Mouse (Mus musculus) heart, postnatal 14 days (tissue): ENCODE measurements around the gene Rfx2. TPM values are rescaled to one million over a fixed set of nuclear protein-coding genes. Genes with fewer than 3 reads are reported as not detected.

Experiments
- DNase-seq, 2 experiments: peaks; one replicate each; pipeline ENCODE4 v3.0.0; 2021 to 2022
- intact Hi-C: fragments of 180-260 bp; cut with DNase I; formaldehyde crosslinking; loops from one replicate; pipeline ENCODE4 v1.15.1; 2025
- total RNA-seq, 2 experiments: library from RNA; stranded (reverse); gene quantifications; 2 replicates each; pipeline ENCODE4 v1.2.3; 2021

Gene Rfx2
- total RNA-seq, 2 experiments from 2014 or later = 4.3 to 6.0 TPM

GRCm38 (mm10) chr17:56799276-56799675, 31.5 kb downstream of the Rfx2 start:
- no peak for DNase-seq
- intact Hi-C loops = no loop called here

DNA sequence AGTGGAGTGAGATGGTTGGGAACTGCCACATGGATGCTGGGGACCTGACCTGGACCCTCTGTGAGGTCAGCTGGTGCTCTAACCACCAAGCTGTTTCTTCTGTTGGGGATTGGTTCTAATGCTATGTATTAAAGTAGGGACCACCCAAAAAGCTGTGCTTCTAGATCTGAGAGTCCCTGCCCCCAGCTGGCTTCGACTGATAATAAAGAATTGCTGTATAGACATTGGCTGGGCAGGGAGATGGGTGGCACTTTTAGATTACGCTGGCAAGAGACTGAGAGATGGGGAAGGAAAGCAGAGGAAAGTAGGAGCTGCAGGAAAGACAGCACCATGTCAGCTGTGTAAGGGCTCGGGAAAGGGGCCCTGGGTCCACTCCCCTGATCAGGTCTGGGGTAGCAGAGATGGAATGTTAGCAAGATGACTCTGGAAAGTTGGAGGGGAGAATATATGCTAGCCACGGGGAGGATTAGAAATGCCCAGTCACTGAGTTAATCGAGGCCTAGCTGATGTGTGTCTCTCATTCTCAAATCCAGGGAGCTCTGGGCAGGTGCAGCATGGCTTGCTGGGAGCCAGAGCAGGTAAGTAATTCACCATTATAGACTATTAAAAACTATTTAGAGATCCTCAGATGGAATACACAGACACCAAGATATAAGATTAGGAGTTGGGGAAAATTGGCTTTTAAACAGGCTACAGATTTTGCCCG, 37.0 kb downstream of the Rfx2 start:
- no peak for DNase-seq
- intact Hi-C loops = no loop called here

GRCm38 (mm10) chr17:56792588-56792987, 38.2 kb downstream of the Rfx2 start:
- DNase-seq = no peak
- intact Hi-C loops = no loop called here

- DNase-seq = no peak
- intact Hi-C loops = no loop called here
Observed at GRCm38 (mm10) chr17:56789286-56789685, 41.5 kb downstream of the Rfx2 start.

GRCm38 (mm10) chr17:56788886-56789285, 41.9 kb downstream of the Rfx2 start:
- intact Hi-C loops = no loop called here
- no peak for DNase-seq

DNA sequence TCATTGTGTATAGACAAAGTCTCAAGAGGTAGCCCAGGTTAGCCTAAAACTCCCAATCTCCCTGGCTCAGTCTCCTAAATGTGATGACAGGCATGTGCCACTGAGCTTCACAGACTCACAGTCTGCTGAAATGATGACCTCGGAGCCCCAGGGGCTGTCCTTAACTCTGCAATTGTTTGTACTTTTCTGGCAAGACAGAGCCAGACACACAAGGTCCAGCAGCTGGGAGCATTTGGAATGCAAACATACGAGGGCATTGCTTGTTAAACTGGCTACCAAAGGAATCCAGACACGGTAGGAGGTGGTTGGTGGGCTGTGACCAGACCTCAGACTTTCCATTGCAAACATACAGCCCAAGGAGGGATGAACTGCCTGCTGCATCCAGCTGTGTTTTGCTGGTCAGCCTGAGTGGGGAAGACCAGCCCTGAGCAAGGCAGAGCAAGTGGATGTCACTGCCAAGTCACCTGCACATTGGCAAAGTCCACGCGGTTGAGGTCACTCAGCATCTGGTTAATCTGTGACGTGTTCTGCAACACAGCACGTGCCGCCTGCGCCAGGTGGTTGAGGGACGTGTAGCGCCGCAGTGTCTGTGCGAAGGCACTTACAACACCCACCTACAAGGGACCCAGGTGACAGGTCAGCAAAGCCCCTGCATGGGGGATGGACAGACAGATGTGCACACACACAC, 50.4 kb downstream of the Rfx2 start:
- intact Hi-C loops = no loop called here
- DNase-seq = no peak

GRCm38 (mm10) chr17:56778779-56779362, 51.9 kb downstream of the Rfx2 start:
- intact Hi-C loops = no loop called here
- DNase-seq = peak in 1 of 2 experiments; percentile 58

- intact Hi-C loops = no loop called here
- no peak for DNase-seq
Observed at GRCm38 (mm10) chr17:56777568-56777967, 53.2 kb downstream of the Rfx2 start.

DNA sequence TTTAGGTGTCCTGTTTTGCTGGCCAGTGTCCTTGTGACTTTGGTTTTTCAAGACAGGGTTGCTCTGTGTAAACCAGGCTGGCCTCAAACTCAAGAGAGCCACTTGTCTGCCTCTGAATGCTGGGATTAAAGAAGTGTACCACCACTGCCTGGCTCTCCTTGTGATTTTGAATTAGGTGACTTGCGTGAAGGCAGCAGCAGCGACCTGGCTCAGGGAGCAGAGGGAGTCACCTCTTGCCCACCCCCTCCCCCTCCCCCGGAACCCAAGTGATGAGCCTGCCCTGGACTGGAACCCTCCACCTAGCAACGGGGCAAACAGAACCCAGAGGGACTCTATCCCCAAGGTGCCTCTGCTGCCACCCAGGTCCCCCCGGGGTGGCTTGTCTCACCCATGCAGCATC, 60.9 kb downstream of the Rfx2 start, which contains the start of gene Prr22:
Prr22 (plus strand) TSS at position 301 of the 400 bp plus-strand sequence.
- no peak for DNase-seq
- intact Hi-C loops = no loop called here

DNA sequence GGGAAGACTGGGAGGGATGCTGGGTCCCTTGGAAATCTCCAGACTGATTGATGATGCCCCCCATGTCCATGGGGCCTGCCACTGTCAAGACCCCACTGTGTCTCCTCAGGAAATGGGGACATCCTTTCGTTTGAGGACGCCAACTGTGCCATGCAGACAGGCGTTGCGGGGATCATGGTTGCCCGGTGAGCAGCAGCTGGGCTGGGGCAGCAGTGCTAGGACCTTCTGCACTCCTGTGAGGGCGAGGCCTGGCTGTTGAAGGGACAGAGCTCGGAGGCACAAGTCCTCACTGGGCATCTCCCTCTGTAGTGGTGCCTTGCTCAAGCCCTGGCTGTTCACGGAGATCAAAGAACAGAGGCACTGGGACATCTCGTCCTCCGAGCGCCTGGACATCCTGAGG, 61.9 kb downstream of the Rfx2 start:
- intact Hi-C loops = no loop called here
- no peak for DNase-seq

DNA sequence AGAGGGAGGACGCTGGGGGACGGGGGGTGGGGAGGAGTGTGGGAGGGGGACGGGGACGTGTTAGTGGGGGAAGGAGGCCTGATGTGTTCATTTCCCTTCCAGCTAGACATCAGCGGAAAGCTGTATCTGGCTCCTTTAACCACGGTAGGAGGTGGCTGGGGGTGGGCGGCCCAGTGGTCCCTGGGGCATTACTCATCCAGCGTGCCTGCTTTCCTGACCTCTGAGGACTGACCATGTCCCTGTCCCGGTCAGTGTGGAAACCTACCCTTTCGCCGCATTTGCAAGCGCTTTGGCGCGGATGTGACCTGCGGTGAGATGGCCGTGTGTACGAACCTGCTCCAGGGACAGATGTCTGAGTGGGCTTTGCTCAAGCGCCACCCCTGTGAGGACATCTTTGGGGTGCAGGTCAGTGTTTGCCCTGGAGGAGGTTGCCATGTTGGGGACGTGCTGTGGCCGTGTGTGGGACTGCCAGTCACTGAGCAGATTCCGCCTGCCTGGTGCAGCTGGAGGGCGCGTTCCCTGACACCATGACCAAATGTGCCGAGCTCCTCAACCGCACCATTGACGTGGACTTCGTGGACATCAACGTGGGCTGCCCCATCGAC, 63.2 kb downstream of the Rfx2 start:
- DNase-seq = no peak
- intact Hi-C loops = no loop called here

DNA sequence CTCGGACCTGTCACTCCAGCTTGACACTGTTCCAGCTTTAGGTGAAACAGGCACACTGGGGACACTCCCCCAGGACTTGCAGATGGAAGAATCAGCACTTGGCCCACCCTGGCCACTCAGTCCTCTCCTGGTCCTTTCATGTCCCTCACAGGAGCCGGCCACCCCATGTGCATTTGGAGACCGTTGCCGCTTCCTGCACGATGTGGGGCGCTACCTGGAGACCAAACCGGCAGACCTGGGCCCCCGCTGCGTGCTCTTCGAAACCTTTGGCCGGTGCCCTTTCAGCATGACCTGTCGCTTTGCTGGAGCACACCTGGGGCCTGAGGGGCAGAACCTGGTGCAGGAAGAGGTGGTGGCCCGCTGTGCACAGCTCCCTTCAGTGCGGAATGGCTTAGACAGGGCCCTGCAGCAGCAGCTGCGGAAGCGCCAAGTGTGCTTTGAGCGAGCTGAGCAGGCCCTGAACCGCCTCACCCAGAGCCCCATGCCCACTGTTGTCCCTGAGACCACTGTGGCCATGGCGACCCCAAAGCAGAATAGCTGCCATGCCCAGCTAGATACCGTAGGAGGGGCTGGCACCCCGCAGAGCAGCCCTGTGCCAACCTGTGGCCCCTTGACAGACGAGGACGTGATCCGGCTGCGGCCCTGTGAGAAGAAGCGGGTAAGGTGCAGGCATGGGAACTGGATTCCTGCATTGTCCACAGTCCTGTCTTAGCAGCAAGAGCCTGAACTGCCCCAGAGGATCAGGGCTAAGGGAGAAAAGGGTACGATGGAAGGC, 64.0 kb downstream of the Rfx2 start:
- intact Hi-C loops = no loop called here
- no peak for DNase-seq

DNA sequence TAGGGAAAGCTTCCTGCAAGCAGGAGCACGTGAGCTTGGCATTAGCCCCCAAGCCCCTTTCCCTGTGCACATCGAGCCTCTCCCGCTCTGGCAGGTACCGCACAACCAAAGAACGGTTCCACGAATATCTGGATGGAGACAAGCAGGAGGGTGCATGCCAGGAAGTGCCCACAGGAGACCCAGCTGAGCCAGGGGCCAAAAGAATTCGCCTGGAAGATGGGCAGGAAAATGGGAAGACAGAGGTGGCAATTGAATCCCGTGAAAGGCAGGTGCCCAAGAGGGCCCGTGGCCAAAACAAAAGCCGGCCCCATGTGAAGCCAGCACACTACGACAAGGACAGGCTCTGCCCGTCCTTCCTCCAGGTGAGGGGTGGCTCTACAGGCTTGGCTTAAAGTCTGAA, 65.4 kb downstream of the Rfx2 start:
- DNase-seq = no peak
- intact Hi-C loops = no loop called here

GRCm38 (mm10) chr17:56764474-56765354, 66.1 kb downstream of the Rfx2 start, which contains the start of gene Dus3l:
Gene Dus3l, plus strand, starts transcription at chr17:56764757.
- intact Hi-C loops = no loop called here
- peak; percentile 85 for DNase-seq

DNA sequence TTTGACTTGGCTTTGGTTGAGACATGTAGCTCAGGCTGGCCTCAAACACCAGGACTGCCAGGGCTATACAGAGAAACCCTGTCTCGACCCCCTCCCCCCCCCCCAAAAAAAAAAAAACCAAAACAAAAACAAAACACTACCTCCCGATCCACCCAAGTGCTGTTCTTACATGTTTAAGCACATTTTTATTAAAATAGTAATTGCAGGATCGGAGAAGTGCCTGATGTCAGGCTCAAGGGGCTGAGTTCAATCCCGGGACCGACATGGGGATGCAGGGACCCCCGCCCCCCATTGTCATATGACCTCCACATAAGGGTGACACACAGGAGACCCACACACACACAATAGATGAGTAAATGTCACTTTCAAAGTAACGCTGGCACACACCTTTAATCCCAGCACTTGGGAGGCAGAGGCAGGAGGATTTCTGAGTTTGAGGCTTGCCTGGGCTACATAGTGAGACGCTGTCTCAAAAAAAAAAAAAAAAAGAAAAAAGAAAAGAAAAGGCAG, 67.0 kb downstream of the Rfx2 start:
- DNase-seq = no peak
- intact Hi-C loops = no loop called here

DNA sequence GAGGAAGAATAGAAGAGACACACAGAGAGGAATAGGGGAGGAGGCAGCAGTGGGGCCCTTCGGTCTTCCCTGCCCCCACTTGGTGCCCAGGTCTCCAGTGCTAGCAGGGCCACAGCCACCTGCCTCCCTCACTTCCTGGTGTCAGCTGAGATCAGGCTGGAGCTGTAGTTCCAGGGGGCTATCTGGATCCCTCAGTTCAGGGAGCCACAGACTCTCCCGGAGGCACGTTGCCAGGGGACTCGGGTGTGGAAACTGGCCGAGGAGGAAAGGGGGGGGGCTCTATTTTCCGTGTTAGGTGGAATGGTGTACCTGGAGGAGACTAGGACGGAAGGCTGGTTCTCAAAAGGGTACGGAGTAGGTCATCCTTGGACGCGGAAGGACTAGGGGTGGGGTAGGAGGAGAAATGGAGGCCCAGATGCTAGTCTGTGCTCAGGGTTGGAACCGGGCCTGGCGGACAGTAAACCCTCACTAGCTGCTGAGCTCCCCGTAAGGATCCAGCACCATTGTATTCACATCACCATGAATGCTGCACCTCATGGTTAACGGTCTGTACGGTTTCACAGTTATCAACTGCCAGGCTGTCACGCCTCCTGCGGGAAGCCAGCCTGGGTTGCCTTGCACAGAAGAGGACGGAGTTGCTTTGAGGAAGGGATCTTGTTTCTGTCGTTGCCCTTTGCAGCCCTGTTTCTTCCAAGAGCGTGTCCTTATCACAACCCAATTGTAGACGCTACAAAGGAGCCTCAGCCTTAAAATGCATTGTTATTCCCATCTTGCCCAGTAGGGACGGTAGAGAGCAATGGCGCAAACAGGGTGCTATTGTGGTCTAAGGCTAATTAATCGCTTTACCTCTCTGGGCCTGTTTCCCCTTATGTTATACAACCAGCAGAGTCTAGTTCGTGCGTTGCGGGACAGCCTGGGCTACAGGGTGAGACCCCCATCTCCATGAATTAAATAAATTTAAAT, 67.8 kb downstream of the Rfx2 start:
- DNase-seq = peak; percentile 55 to 72
- intact Hi-C loops = no loop called here

GRCm38 (mm10) chr17:56761991-56762410, 68.8 kb downstream of the Rfx2 start:
- intact Hi-C loops = no loop called here
- peak; percentile 92 to 93 for DNase-seq

- DNase-seq = no peak
- intact Hi-C loops = no loop called here
Observed at GRCm38 (mm10) chr17:56761077-56761476, 69.7 kb downstream of the Rfx2 start.
